Mouse (Mus musculus): Measurements from ENCODE around the gene Tuba3b.

The Tuba3b gene

GRCm38 (mm10) chr6:145615666-145616210 is at the start of gene Tuba3b:
TSS of gene Tuba3b (plus strand) at chr6:145615757.
- no peak for DNase-seq (ENCODE audit: low spot score)

GRCm38 (mm10) chr6:145567296-145567695 is 48.3 kb upstream of the Tuba3b start:
- DNase-seq (ENCODE audit: low spot score): no peak

- no peak for DNase-seq (ENCODE audit: low spot score)
Measured at GRCm38 (mm10) chr6:145567832-145568231, 47.7 kb upstream of the Tuba3b start.

GRCm38 (mm10) chr6:145568701-145569100 is 46.9 kb upstream of the Tuba3b start:
- DNase-seq (ENCODE audit: low spot score): no peak

- DNase-seq (ENCODE audit: low spot score): no peak
Measured at GRCm38 (mm10) chr6:145573250-145574013, 42.1 kb upstream of the Tuba3b start.

GRCm38 (mm10) chr6:145576762-145577161 is 38.8 kb upstream of the Tuba3b start:
- DNase-seq (ENCODE audit: low spot score): no peak

GRCm38 (mm10) chr6:145578457-145579185 is 36.9 kb upstream of the Tuba3b start:
- no peak for DNase-seq (ENCODE audit: low spot score)

GRCm38 (mm10) chr6:145579761-145580160 is 35.8 kb upstream of the Tuba3b start:
- no peak for DNase-seq (ENCODE audit: low spot score)

GRCm38 (mm10) chr6:145581366-145582170 is 34.0 kb upstream of the Tuba3b start:
- DNase-seq (ENCODE audit: low spot score): no peak

GRCm38 (mm10) chr6:145585052-145585973 is 30.2 kb upstream of the Tuba3b start:
- DNase-seq (ENCODE audit: low spot score): no peak

- no peak for DNase-seq (ENCODE audit: low spot score)
Measured at GRCm38 (mm10) chr6:145590501-145591293, 24.9 kb upstream of the Tuba3b start.

GRCm38 (mm10) chr6:145591578-145591977 is 24.0 kb upstream of the Tuba3b start:
- no peak for DNase-seq (ENCODE audit: low spot score)

GRCm38 (mm10) chr6:145592036-145592435 is 23.5 kb upstream of the Tuba3b start:
- DNase-seq (ENCODE audit: low spot score): no peak

GRCm38 (mm10) chr6:145592531-145592998 is 23.0 kb upstream of the Tuba3b start:
- DNase-seq (ENCODE audit: low spot score): no peak

GRCm38 (mm10) chr6:145593991-145594390 is 21.6 kb upstream of the Tuba3b start:
- DNase-seq (ENCODE audit: low spot score): no peak

GRCm38 (mm10) chr6:145595905-145596304 is 19.7 kb upstream of the Tuba3b start:
- DNase-seq (ENCODE audit: low spot score): no peak

- DNase-seq (ENCODE audit: low spot score): no peak
Measured at GRCm38 (mm10) chr6:145598794-145599555, 16.6 kb upstream of the Tuba3b start.

GRCm38 (mm10) chr6:145604126-145604525 is 11.4 kb upstream of the Tuba3b start:
- no peak for DNase-seq (ENCODE audit: low spot score)

GRCm38 (mm10) chr6:145604648-145605047 is 10.9 kb upstream of the Tuba3b start:
- DNase-seq (ENCODE audit: low spot score): no peak

Measured in ovary, postnatal 14 days (tissue).